Mouse (Mus musculus) liver, embryonic 14.5 days (tissue): Measurements from ENCODE around the gene Atg2a. TPM values are rescaled to one million over a fixed set of nuclear protein-coding genes. Genes with fewer than 3 reads are reported as not detected.

Experiments
- ATAC-seq: fragments of 200-750 bp; cut with Nextera tagmentation; 2 replicates; pipeline ENCODE4 v1.8.0; 2017; ENCODE audit warnings: moderate number of reproducible peaks, mild to moderate bottlenecking, moderate library complexity; ENCODE audit not compliant: insufficient read depth
- DNase-seq, 3 experiments: peaks; one replicate each; pipeline ENCODE4 v3.0.0-alpha.2; 2012 to 2013; ENCODE audit warnings: low read depth in 3 of 3, low spot score in 3 of 3
- H3K27ac ChIP-seq: fragments of 300-500 bp; sonication (generic); 2 replicates; pipeline ENCODE4 v1.5.1; 2014; ENCODE audit warnings: moderate library complexity, mild to moderate bottlenecking, control low read depth, inconsistent platforms
- H3K27me3 ChIP-seq: fragments of 300-500 bp; sonication (generic); 2 replicates; pipeline ENCODE4 v1.6.1; 2014; ENCODE audit warnings: mild to moderate bottlenecking, low read length, moderate library complexity; ENCODE audit not compliant: control insufficient read depth, insufficient read depth
- H3K36me3 ChIP-seq: fragments of 300-500 bp; sonication (generic); replicated peaks from 2 replicates; pipeline ENCODE4 v1.6.1; 2014; ENCODE audit warnings: low read depth; ENCODE audit not compliant: control insufficient read depth, insufficient read depth
- H3K4me1 ChIP-seq, 2 experiments: fragments of 200-500 bp in 1 of 2; fragments of 300-500 bp in 1 of 2; sonication (generic) in 1 of 2; replicated peaks; 2 replicates each; pipeline ENCODE4 v1.6.1; 2012 to 2014; ENCODE audit warnings: antibody characterized with exemption in 1 of 2, inconsistent platforms in 1 of 2, low read length in 1 of 2; ENCODE audit not compliant: control insufficient read depth in 2 of 2, insufficient read depth in 2 of 2
- H3K4me2 ChIP-seq: fragments of 300-500 bp; sonication (generic); 2 replicates; pipeline ENCODE4 v1.6.1; 2014; ENCODE audit warnings: low read depth, mild to moderate bottlenecking, control low read depth, moderate library complexity
- H3K4me3 ChIP-seq, 2 experiments: fragments of 200-500 bp in 1 of 2; fragments of 300-500 bp in 1 of 2; sonication (generic) in 1 of 2; 2 replicates each; pipeline ENCODE4 v1.5.1; 2012 to 2014; ENCODE audit warnings: low read depth in 2 of 2, low read length in 2 of 2, mild to moderate bottlenecking in 2 of 2, control low read depth in 1 of 2, inconsistent platforms in 1 of 2, moderate library complexity in 1 of 2; ENCODE audit not compliant: insufficient read depth in 1 of 2
- H3K9ac ChIP-seq: fragments of 300-500 bp; sonication (generic); replicated peaks from 2 replicates; pipeline ENCODE4 v1.6.1; 2014; ENCODE audit warnings: mild to moderate bottlenecking, control low read depth, moderate library complexity
- H3K9me3 ChIP-seq: fragments of 300-500 bp; sonication (generic); 2 replicates; pipeline ENCODE4 v1.6.1; 2016; ENCODE audit warnings: low read length, mixed read lengths; ENCODE audit not compliant: control insufficient read depth
- CTCF ChIP-seq: IDR thresholded peaks from 2 replicates; pipeline ENCODE4 v1.5.1; 2016; ENCODE audit warnings: antibody characterized with exemption, low read depth, control low read depth
- EP300 ChIP-seq: IDR thresholded peaks from 2 replicates; pipeline ENCODE4 v1.6.1; 2016; ENCODE audit warnings: antibody characterized with exemption, low read depth
- WGBS: fragments of 180-500 bp; shearing (Covaris S2); extraction: QIAGEN DNeasy Blood & Tissue Kit; methylation state at CpG from one replicate; pipeline ENCODE4 v1.1.7; 2014; ENCODE audit not compliant: insufficient replicate concordance; 5-methylcytosine and 5-hydroxymethylcytosine counted together
- polyA plus RNA-seq, 2 experiments: library from polyadenylated mRNA; depleted of rRNA in 1 of 2; stranded (reverse) in 1 of 2; unstranded in 1 of 2; fragments of >200 nt; fragmentation: Nextera tagmentation in 1 of 2; extraction: Ambion mirVana in 1 of 2; gene quantifications; 2 replicates each; pipeline versions ENCODE4 v1.2.1 to v1.2.3; 2012 to 2014

The Atg2a gene
- polyA plus RNA-seq, 2 experiments: 4.4 to 5.0 TPM

DNA sequence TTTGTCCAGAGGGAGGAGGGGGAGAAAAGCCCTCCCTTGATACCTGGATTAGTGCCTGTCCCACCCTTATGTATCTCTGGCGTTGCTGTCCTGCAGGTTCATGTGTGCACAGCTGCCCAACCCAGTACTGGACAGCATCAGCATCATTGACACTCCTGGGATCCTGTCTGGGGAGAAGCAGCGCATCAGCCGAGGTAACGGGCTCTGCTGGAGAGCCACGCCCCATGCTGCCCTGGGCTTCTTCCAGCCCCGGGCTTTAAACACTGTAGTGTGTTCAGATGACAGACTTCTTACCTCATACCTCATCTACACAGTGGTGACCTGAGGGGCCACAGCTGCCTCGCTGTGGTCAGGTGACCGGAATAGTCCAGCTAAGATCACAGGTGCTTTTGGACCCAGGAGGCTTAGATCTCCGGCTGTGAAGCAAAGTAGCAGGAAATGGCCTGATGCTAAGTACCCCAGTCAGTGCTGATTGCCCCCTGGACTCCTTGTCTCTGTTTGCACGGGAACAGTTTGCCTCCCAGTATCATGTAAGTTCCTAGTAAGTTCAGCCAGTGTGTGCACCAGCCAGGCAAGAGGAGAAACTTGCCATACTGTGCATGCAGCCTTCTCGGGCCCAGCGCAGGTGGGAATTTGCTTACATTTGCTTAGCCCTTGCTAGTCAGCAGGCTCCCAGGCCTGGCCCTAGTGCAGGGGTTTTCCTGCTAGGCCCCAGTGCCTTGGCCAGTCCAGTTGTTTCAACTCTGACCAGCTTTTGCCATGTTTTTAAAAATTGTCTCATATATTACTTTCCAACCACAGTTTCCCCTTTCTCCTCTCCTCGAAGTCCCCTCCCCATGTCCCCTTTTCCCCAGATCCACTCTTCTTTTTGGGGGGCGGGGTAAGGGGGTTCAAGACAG is 39.9 kb downstream of the Atg2a start:
- TF ChIP-seq CTCF (no peak), EP300 (no peak)
- 65% methylated on average over 14 of the region's 14 CpGs for WGBS
- peaks cover 47% of the 10 kb centered on the region for H3K36me3 ChIP-seq
- peaks cover 78 to 83% of the 10 kb centered on the region in 2 experiments for H3K4me1 ChIP-seq
- no peaks in the 10 kb centered on the region for H3K27me3 ChIP-seq
- ATAC-seq (no peak), DNase-seq (no peak)
- peak overlapping the region; percentile 29 for H3K27ac ChIP-seq
- H3K4me2 ChIP-seq: peak overlapping the region; percentile 97; the same call in 1 of the 2 replicates
- H3K9me3 ChIP-seq: no peaks in the 10 kb centered on the region
- peak overlapping the region; percentile 23 for H3K9ac ChIP-seq
- no peak overlapping the region for H3K4me3 ChIP-seq

DNA sequence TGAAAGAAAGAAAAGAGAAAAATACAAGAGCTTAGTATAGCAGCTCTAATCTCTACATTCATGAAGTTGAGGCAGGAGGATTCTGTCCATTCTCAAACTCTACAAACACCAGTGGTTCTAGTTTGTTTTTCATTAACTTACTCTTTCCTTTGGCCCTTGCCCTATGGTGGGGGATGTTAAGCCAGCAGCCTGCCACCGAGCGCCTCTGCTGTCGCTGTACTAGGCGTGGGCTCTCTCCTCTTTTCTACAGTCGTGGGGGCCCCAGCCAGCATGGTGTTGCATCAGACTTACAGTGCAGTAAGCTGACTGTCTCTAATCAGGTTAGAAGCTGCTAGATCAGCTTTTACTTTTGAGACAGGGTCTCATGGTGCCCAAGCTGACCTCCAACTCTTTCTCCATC is 41.5 kb downstream of the Atg2a start:
- no peaks in the 10 kb centered on the region for H3K27me3 ChIP-seq
- H3K9me3 ChIP-seq: no peaks in the 10 kb centered on the region
- peak overlapping the region; percentile 77 for H3K4me2 ChIP-seq
- no peak overlapping the region; a peak in 1 of 4 replicates for H3K4me3 ChIP-seq
- 0 out of 2 replicates have a peak, but pooled peaks have one; percentile 13 for ATAC-seq
- H3K4me1 ChIP-seq: peaks cover 92% of the 10 kb centered on the region in 2 experiments
- no peak for DNase-seq
- TF ChIP-seq CTCF: no peak
- no peak for TF ChIP-seq EP300
- H3K36me3 ChIP-seq: peaks cover 54% of the 10 kb centered on the region
- H3K9ac ChIP-seq: peak overlapping the region; percentile 70
- WGBS: 10% methylated on average over 5 of the region's 5 CpGs
- H3K27ac ChIP-seq: peak overlapping the region; percentile 96

DNA sequence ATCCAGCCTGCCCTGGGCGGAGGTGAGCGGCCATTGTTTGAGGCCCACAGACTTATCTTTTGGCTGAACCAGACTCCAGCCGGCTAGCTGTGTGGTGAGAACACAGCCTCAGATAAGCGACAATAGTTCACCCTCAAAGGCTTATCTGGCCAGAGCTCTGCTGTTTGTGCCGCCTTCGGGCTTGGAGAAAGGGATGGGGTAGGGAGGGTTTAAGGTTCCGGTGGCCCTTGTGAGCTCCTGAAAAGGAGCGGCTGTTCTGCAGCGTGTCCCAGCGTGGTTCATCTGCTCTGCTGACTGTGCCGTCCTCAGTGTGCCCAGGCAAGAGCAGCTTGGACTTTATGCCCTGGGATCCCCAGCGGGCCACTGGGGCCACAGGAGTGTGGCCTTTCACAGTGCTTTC is 43.0 kb downstream of the Atg2a start:
- Histone ChIP-seq H3K4me3 (peak overlapping the region in 1 of 2 experiments; percentile 36; a peak in 2 of 4 replicates), H3K27me3 (no peaks in the 10 kb centered on the region), H3K9me3 (no peaks in the 10 kb centered on the region), H3K36me3 (peaks cover 55% of the 10 kb centered on the region), H3K9ac (peak overlapping the region; percentile 70), H3K4me1 (peaks cover 85 to 88% of the 10 kb centered on the region in 2 experiments), H3K4me2 (peak overlapping the region; percentile 77), H3K27ac (peak overlapping the region; percentile 96)
- TF ChIP-seq EP300 (peak; percentile 80), CTCF (no peak)
- 7% methylated on average over 12 of the region's 12 CpGs for WGBS
- ATAC-seq (peak; percentile 77), DNase-seq (peak; percentile 73 to 79 (median 76))

DNA sequence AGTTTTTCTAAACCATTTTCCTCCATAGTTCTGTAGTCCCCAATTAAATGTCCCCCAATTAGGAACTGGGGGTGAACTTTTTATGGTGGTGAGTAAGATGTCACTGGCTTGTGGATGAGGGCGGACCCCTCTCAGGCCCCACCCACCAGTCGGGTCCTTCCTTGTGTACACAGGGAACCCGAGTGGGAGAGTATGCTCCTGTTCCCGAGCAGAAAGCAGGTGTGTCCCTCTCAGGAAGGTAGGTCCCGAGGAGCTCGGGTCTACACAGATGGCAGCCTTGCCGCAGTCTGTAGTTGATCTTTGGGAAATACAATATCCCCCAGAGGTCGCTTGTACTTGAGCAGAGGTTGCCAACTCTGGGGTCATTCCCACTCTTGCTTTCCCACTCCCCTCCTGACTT is 43.8 kb downstream of the Atg2a start:
- peak; percentile 23; the same call in 1 of the 2 replicates for ATAC-seq
- peak overlapping the region; percentile 70 for H3K9ac ChIP-seq

More for the DNA sequence above, 43.8 kb downstream of the Atg2a start:
- H3K27ac ChIP-seq: peak overlapping the region; percentile 96
- no peaks in the 10 kb centered on the region for H3K27me3 ChIP-seq
- DNase-seq: no peak
- H3K4me1 ChIP-seq: peaks cover 85 to 88% of the 10 kb centered on the region in 2 experiments
- no peaks in the 10 kb centered on the region for H3K9me3 ChIP-seq
- TF ChIP-seq CTCF: no peak
- no peak for TF ChIP-seq EP300
- WGBS: 24% methylated on average over 8 of the region's 8 CpGs
- peak overlapping the region in 1 of 2 experiments; percentile 36; a peak in 1 of 4 replicates for H3K4me3 ChIP-seq
- peak overlapping the region; percentile 77 for H3K4me2 ChIP-seq
- H3K36me3 ChIP-seq: peaks cover 52% of the 10 kb centered on the region
